Comparison of ENCODE assay signal across 9 mouse cellular contexts in the genomic region with DNA sequence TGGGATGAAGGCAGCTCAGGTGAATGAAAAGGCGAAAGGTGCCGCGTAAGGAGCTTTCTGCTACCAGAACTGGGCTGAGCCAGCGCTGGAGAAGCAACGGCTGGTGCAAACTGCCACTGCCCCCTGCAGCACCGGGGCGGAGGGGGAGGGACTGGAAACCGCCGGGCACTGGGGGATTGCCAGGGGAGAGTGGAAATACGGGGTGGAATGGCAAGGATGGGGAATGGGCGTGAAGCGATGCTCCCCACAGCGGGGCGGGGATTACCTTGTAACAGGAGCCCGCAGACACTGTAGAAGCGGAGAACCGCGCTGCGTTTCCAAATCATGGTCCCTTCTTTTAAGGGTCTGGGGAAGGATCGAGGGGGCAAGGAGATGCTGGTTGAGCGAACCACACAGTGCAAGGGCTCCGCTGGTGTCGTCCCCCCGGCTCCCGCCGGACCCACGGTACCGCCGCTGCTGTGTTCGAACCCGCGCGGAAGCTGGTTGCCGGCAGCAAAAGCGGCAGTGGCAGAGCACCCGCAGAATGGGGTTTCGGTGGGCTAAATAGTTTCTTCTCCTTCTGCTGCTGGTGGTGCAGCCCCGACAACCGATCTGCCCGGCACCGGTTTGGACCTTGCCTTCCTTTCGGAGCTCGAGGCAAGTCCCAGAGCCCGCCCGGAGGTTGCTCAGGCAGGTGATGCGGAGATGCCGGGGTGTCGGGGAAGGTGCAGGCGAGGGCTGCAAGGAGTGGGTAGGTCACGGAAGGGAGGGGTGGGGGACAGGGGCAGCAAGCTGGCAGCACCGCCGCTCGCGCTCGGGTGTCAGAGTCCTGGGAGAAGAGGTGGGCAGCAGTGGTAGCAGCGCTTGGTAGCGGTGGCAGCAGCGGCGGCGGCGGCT. TPM values are rescaled to one million over a fixed set of nuclear protein-coding genes. Genes with fewer than 3 reads are reported as not detected.
A peak's percentile ranks its signal among the peaks of the same experiment; 100 is the strongest.
DNase-seq lines count a peak whose midpoint lies in the region; ATAC-seq and TF ChIP-seq lines count a peak whose summit lies in the region.
"Had no signal": no experiment of that assay in that cellular context is flagged by ENCODE, and none has a peak within 500 bp of the region (broad histone marks: within the 10 kb centered on the region; RNA-seq: fewer than 3 reads in every experiment).

No protein-coding gene starts in this region.

- TF ChIP-seq POLR2A in testis, adult 2 months (IDR thresholded peaks at IDR 0.05; ENCODE audit: control insufficient read depth, low read depth, low read length) = no peak

- peak overlapping the region; percentile 50 for H3K9ac ChIP-seq in limb, embryonic 15.5 days
- H3K9ac ChIP-seq in midbrain, postnatal 0 days (replicated peaks; ENCODE audit: low read length, poor library complexity, severe bottlenecking) = peak overlapping the region; percentile 81

- H3K4me2 ChIP-seq in limb, embryonic 15.5 days = peak overlapping the region; percentile 95
- peak overlapping the region; percentile 66 for H3K4me2 ChIP-seq in midbrain, postnatal 0 days (ENCODE audit: low read depth, low read length, poor library complexity, severe bottlenecking)

- H3K9me3 ChIP-seq in megakaryocyte, embryonic 14.5 days = no peaks in the 10 kb centered on the region
- H3K9me3 ChIP-seq in limb, embryonic 15.5 days = no peaks in the 10 kb centered on the region
- H3K9me3 ChIP-seq in midbrain, postnatal 0 days (ENCODE audit: low read length) = no peaks in the 10 kb centered on the region

- peaks cover 26% of the 10 kb centered on the region for H3K4me1 ChIP-seq in megakaryocyte, embryonic 14.5 days
- H3K4me1 ChIP-seq in limb, embryonic 15.5 days = peaks cover 18% of the 10 kb centered on the region
- H3K4me1 ChIP-seq in midbrain, postnatal 0 days (ENCODE audit: insufficient read depth, low read length) = no peaks in the 10 kb centered on the region
- H3K4me1 ChIP-seq in testis, adult 2 months (ENCODE audit: control insufficient read depth, insufficient read depth, low read length) = peaks cover 14% of the 10 kb centered on the region

- WGBS in limb, embryonic 15.5 days = under 1% methylated on average over 54 of the region's 61 CpGs
- WGBS in midbrain, postnatal 0 days = under 1% methylated on average over 56 of the region's 61 CpGs

- H3K4me3 ChIP-seq in megakaryocyte, embryonic 14.5 days (replicated peaks) = peak overlapping the region; percentile 92
- H3K4me3 ChIP-seq in limb, embryonic 15.5 days = peak overlapping the region; percentile 71
- peak overlapping the region; percentile 56 for H3K4me3 ChIP-seq in midbrain, postnatal 0 days (ENCODE audit: low read depth, low read length)
- peak overlapping the region; percentile 65 for H3K4me3 ChIP-seq in testis, adult 2 months (ENCODE audit: control insufficient read depth, low read depth, low read length)

- DNase-seq in embryo, embryonic 10 days (ENCODE audit: low spot score) = peak; percentile 62
- peak; percentile 39 to 54 for DNase-seq in gastrocnemius, postnatal 4 days (ENCODE audit: low spot score in 2 of 2)
- peak; percentile 34 for DNase-seq in kidney, adult 9 months
- peak; percentile 88 for DNase-seq in midbrain, postnatal 0 days (ENCODE audit: low spot score)

- ATAC-seq in megakaryocyte, adult 5-6 weeks (ENCODE audit: poor library complexity, severe bottlenecking) = no peak
- peak; percentile 33 for ATAC-seq in limb, embryonic 15.5 days (ENCODE audit: insufficient number of reproducible peaks, low FRiP score, low TSS enrichment, low read depth)
- peak; percentile 76 for ATAC-seq in midbrain, postnatal 0 days (ENCODE audit: low FRiP score)

- H3K27ac ChIP-seq in limb, embryonic 15.5 days = no peak overlapping the region
- H3K27ac ChIP-seq in midbrain, postnatal 0 days (ENCODE audit: low read depth, low read length) = peak overlapping the region; percentile 91
- H3K27ac ChIP-seq in testis, adult 2 months (ENCODE audit: control insufficient read depth, insufficient read depth, low read depth, low read length) = no peak overlapping the region

- TF ChIP-seq CTCF in midbrain, postnatal 0 days (IDR thresholded peaks at IDR 0.05) = peak; percentile 50
- TF ChIP-seq CTCF in testis, adult 2 months (IDR thresholded peaks at IDR 0.05; ENCODE audit: control insufficient read depth, insufficient read depth, insufficient replicate concordance, low read depth, low read length) = no peak

- H3K36me3 ChIP-seq in megakaryocyte, embryonic 14.5 days (replicated peaks; ENCODE audit: low read length) = no peaks in the 10 kb centered on the region
- no peaks in the 10 kb centered on the region for H3K36me3 ChIP-seq in limb, embryonic 15.5 days
- H3K36me3 ChIP-seq in midbrain, postnatal 0 days (ENCODE audit: insufficient read depth, low read length) = no peaks in the 10 kb centered on the region
- H3K36me3 ChIP-seq in testis, adult 2 months (ENCODE audit: control insufficient read depth, insufficient read depth, low read length) = no peaks in the 10 kb centered on the region

- H3K27me3 ChIP-seq in megakaryocyte, embryonic 14.5 days (replicated peaks) = peaks cover 44% of the 10 kb centered on the region
- H3K27me3 ChIP-seq in limb, embryonic 15.5 days = peaks cover 17% of the 10 kb centered on the region
- H3K27me3 ChIP-seq in midbrain, postnatal 0 days (ENCODE audit: insufficient read depth, low read length) = no peaks in the 10 kb centered on the region
- no peaks in the 10 kb centered on the region for H3K27me3 ChIP-seq in testis, adult 2 months (ENCODE audit: control insufficient read depth, insufficient read depth, low read length)

RNA-seq across cellular contexts. Expression of gene Cadm2, which starts 0.6 kb away (rescaled TPM):
- not detected in 2 replicates for polyA plus RNA-seq in megakaryocyte, embryonic 14.5 days (2012; ENCODE audit: insufficient read depth, low replicate concordance)
- not detected in 2 replicates for total RNA-seq in megakaryocyte, adult 5-6 weeks (2015)
- total RNA-seq in megakaryocyte, adult 5-6 weeks (2017) = not detected in 2 replicates
- under 1 TPM; 0.39 to 0.60 TPM for total RNA-seq in gastrocnemius, postnatal 4 days (2021)
- 3.1 and 3.3 TPM in 2 replicates for polyA plus RNA-seq in limb, embryonic 15.5 days (2015; fragmentation: Nextera tagmentation; extraction: Ambion mirVana)
- 92.0 and 114 TPM in 2 replicates for total RNA-seq in midbrain, postnatal 0 days (2014; rRNA removed)
- polyA plus RNA-seq in midbrain, postnatal 0 days (2015; fragmentation: Nextera tagmentation; extraction: Ambion mirVana) = 74.6 and 82.8 TPM in 2 replicates
- polyA plus RNA-seq in testis, adult 2 months (2012; rRNA removed) = 3.3 and 3.4 TPM in 2 replicates
- total RNA-seq: MEL had no signal

Comparison
In these comparisons a context has a peak if more than half of its experiments do, and no peak if none do; other contexts are left out.
1. DNase-seq: peak in every context shown above with its lines; median percentile 88 in midbrain, postnatal 0 days; 62 in embryo, embryonic 10 days; 46 in gastrocnemius, postnatal 4 days; 34 in kidney, adult 9 months.
2. RNA of gene Cadm2, which starts 0.6 kb away (polyA plus RNA-seq): 74.6 to 82.8 TPM in midbrain, postnatal 0 days; 3.3 to 3.4 TPM in testis, adult 2 months, 3.1 to 3.3 TPM in limb, embryonic 15.5 days and not detected in megakaryocyte, embryonic 14.5 days; every median in the first group is over 10 times any median in the second.
3. Peak in every context shown above with its lines, with median percentiles within 50 percentile points of each other: H3K4me3 ChIP-seq.